Mouse (Mus musculus) limb, embryonic 11.5 days (tissue): ENCODE data around the gene Bhlhe40. TPM values are rescaled to one million over a fixed set of nuclear protein-coding genes. Genes with fewer than 3 reads are reported as not detected.

Experiments
- ATAC-seq: fragments of 200-750 bp; cut with Nextera tagmentation; 2 replicates; pipeline ENCODE4 v1.8.0; 2017; ENCODE audit warnings: low read depth; ENCODE audit not compliant: insufficient number of reproducible peaks, low FRiP score, low TSS enrichment
- DNase-seq: peaks from one replicate; pipeline ENCODE4 v3.0.0-alpha.2; 2015; ENCODE audit warnings: low spot score
- H3K27ac ChIP-seq: fragments of 300-500 bp; sonication (generic); replicated peaks from 2 replicates; pipeline ENCODE4 v1.5.1; 2014; ENCODE audit warnings: low read depth, mild to moderate bottlenecking, low read length
- H3K27me3 ChIP-seq: fragments of 300-500 bp; sonication (generic); 2 replicates; pipeline ENCODE4 v1.6.1; 2014; ENCODE audit warnings: mild to moderate bottlenecking, low read length, mixed read lengths; ENCODE audit not compliant: control insufficient read depth, insufficient read depth
- H3K36me3 ChIP-seq: fragments of 300-500 bp; sonication (generic); 2 replicates; pipeline ENCODE4 v1.6.1; 2014; ENCODE audit warnings: mild to moderate bottlenecking, low read length, moderate library complexity, mixed read lengths; ENCODE audit not compliant: control insufficient read depth, insufficient read depth
- H3K4me1 ChIP-seq: fragments of 300-500 bp; sonication (generic); 2 replicates; pipeline ENCODE4 v1.6.1; 2014; ENCODE audit warnings: low read length, mixed read lengths; ENCODE audit not compliant: control insufficient read depth, insufficient read depth
- H3K4me2 ChIP-seq: fragments of 300-500 bp; sonication (generic); 2 replicates; pipeline ENCODE4 v1.6.1; 2014; ENCODE audit warnings: low read depth, mild to moderate bottlenecking, moderate library complexity; ENCODE audit not compliant: severe bottlenecking
- H3K4me3 ChIP-seq: fragments of 300-500 bp; sonication (generic); 2 replicates; pipeline ENCODE4 v1.5.1; 2014; ENCODE audit warnings: low read depth, low read length
- H3K9ac ChIP-seq: fragments of 300-500 bp; sonication (generic); 2 replicates; pipeline ENCODE4 v1.6.1; 2014; ENCODE audit warnings: mild to moderate bottlenecking, low read length
- H3K9me3 ChIP-seq: fragments of 300-500 bp; sonication (generic); 2 replicates; pipeline ENCODE4 v1.6.1; 2016; ENCODE audit warnings: low read length; ENCODE audit not compliant: control insufficient read depth
- WGBS: fragments of 180-500 bp; shearing (Covaris S2); extraction: QIAGEN DNeasy Blood & Tissue Kit; methylation state at CpG from one replicate; pipeline ENCODE4 v1.1.7; 2014; 5-methylcytosine and 5-hydroxymethylcytosine counted together
- polyA plus RNA-seq: library from polyadenylated mRNA; unstranded; fragments of >200 nt; fragmentation: Nextera tagmentation; extraction: Ambion mirVana; gene quantifications from 2 replicates; pipeline ENCODE4 v1.2.1, GENCODE M21; 2014

The Bhlhe40 gene
- polyA plus RNA-seq, 1 experiment from 2014 or later: 3.2 TPM

GRCm38 (mm10) chr6:108700638-108701343, 40.4 kb downstream of the Bhlhe40 start:
- ATAC-seq (no peak), DNase-seq (no peak)
- H3K4me1 ChIP-seq: no peaks in the 10 kb centered on the region
- 0 out of 2 replicates have a peak overlapping the region, but pooled peaks have one; percentile 25 for H3K4me2 ChIP-seq
- WGBS: 26% methylated on average over 16 of the region's 17 CpGs
- H3K27ac ChIP-seq: no peak overlapping the region
- no peaks in the 10 kb centered on the region for H3K36me3 ChIP-seq
- no peaks in the 10 kb centered on the region for H3K9me3 ChIP-seq
- H3K4me3 ChIP-seq: no peak overlapping the region
- H3K9ac ChIP-seq: no peak overlapping the region
- no peaks in the 10 kb centered on the region for H3K27me3 ChIP-seq

DNA sequence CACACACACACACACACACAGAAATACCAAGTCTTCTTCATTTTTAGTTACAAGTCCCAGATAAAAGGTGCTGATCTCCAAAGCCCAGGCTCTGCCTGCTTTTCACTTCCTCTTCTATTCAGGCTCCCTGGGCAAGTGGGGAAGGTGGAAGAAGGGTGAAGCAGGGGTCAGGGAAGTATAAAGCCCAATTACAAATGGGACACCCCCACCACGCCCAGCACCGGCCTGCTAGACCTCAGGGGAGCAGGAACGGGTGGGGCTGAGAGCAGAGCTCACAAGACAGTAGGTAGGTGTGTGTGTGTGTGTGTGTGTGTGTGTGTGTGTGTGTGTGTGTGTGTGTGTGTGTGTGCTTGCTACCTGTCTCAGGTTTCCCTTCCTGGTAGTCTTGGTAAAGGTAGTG, 42.2 kb downstream of the Bhlhe40 start:
- Histone ChIP-seq H3K36me3 (no peaks in the 10 kb centered on the region), H3K9me3 (no peaks in the 10 kb centered on the region), H3K4me1 (no peaks in the 10 kb centered on the region), H3K4me3 (no peak overlapping the region), H3K27me3 (no peaks in the 10 kb centered on the region), H3K9ac (no peak overlapping the region), H3K4me2 (no peak overlapping the region), H3K27ac (no peak overlapping the region)
- WGBS: 43% methylated on average over 3 of the region's 3 CpGs
- DNase-seq: no peak
- ATAC-seq: no peak

- H3K9me3 ChIP-seq: no peaks in the 10 kb centered on the region
- H3K4me2 ChIP-seq: no peak overlapping the region
- 88% methylated on average over 1 of the region's 1 CpGs for WGBS
- DNase-seq (no peak), ATAC-seq (no peak)
- H3K4me1 ChIP-seq: no peaks in the 10 kb centered on the region
- H3K36me3 ChIP-seq: no peaks in the 10 kb centered on the region
- H3K9ac ChIP-seq: no peak overlapping the region
- no peak overlapping the region for H3K4me3 ChIP-seq
- no peaks in the 10 kb centered on the region for H3K27me3 ChIP-seq
- H3K27ac ChIP-seq: no peak overlapping the region
Observed at GRCm38 (mm10) chr6:108703085-108703484, 42.7 kb downstream of the Bhlhe40 start.

GRCm38 (mm10) chr6:108704316-108705080, 44.1 kb downstream of the Bhlhe40 start:
- ATAC-seq (no peak), DNase-seq (no peak)
- Histone ChIP-seq H3K36me3 (no peaks in the 10 kb centered on the region), H3K27ac (no peak overlapping the region), H3K4me1 (peaks cover under 1% of the 10 kb centered on the region; the same call in 1 of the 2 replicates), H3K4me3 (no peak overlapping the region), H3K27me3 (no peaks in the 10 kb centered on the region), H3K4me2 (no peak overlapping the region), H3K9me3 (no peaks in the 10 kb centered on the region), H3K9ac (no peak overlapping the region)
- WGBS: 74% methylated on average over 9 of the region's 9 CpGs

DNA sequence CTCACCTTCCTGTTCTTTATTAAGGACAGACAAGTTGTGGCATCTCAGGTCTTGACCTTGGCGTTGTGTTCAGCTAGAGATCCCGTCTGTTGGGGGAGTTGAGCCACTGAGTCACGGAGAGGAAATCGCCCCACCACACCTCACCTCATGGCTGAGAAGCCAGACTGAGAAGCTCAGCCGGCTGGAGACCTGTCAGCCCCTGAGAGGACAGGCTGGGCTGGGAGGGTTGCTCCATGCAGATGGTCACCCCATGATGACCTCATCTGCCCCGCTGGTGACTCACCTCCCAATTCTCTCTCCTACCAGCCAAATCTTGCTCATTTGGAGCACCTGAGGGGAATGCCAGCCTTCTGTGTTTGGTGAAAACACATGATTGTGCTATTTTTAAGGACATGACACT, 45.5 kb downstream of the Bhlhe40 start:
- WGBS: 68% methylated on average over 6 of the region's 6 CpGs
- DNase-seq (no peak), ATAC-seq (no peak)
- no peak overlapping the region for H3K4me2 ChIP-seq
- H3K27ac ChIP-seq: no peak overlapping the region
- H3K9me3 ChIP-seq: no peaks in the 10 kb centered on the region
- H3K9ac ChIP-seq: no peak overlapping the region
- no peaks in the 10 kb centered on the region for H3K27me3 ChIP-seq
- H3K4me3 ChIP-seq: no peak overlapping the region
- peaks cover 3% of the 10 kb centered on the region; the same call in 1 of the 2 replicates for H3K4me1 ChIP-seq
- H3K36me3 ChIP-seq: no peaks in the 10 kb centered on the region

DNA sequence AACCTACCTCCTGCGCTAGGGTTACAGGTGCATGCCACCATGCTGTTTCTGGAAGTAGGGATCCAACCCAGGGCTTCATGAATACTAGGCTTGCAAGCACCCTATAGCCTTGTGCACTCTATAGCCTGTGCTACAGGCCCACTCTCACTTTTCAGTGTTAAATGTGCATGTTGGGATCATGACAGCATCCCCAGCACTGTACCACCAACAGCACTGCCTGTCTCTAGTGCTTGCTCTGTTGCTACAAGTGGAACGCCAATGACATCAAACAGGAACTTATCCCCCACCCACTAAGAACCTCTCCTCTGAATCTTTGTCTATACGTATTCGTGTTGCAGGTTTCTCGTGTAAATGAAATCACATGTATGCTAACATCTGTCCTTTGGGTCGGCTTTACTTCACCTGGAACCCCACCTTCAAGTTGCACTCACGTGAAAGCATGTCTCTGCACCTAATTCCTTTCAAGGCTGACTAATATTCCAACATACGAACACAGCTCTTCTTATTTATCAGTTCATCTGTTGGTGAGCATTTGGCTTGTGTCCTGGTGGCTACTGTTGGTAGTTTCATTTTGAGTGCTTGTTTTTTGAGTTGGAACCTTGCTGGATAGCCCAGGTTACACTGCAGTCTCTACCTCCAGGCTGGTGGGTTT, 46.7 kb downstream of the Bhlhe40 start:
- Histone ChIP-seq H3K4me3 (no peak overlapping the region), H3K27me3 (no peaks in the 10 kb centered on the region), H3K4me2 (no peak overlapping the region), H3K9ac (no peak overlapping the region), H3K9me3 (no peaks in the 10 kb centered on the region), H3K4me1 (peaks cover 3% of the 10 kb centered on the region; the same call in 1 of the 2 replicates), H3K36me3 (no peaks in the 10 kb centered on the region), H3K27ac (no peak overlapping the region)
- 92% methylated on average over 8 of the region's 8 CpGs for WGBS
- DNase-seq (no peak), ATAC-seq (no peak)

DNA sequence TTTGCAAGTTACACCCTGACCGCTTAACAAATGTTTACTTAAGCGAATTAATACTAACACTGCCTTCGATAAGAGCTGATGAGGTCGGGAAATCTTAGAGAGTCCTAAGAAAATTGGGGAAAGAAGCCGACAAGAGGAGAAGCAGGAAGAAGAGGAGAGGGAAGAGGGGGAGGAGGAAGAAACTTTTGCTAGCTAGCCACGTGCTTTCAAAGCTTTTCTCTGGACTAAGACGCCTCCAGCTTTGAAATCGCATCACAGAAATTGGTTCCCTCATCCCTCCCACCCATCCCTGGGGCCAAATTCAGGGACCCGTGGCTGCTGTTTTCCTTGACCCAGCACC, 48.7 kb downstream of the Bhlhe40 start:
- WGBS: 17% methylated on average over 9 of the region's 9 CpGs
- no peak overlapping the region for H3K27ac ChIP-seq
- ATAC-seq: no peak
- no peaks in the 10 kb centered on the region for H3K27me3 ChIP-seq
- DNase-seq: no peak
- H3K36me3 ChIP-seq: no peaks in the 10 kb centered on the region
- H3K4me3 ChIP-seq: peak overlapping the region; percentile 12; the same call in 1 of the 2 replicates
- H3K9ac ChIP-seq: no peak overlapping the region
- peaks cover 3% of the 10 kb centered on the region; the same call in 1 of the 2 replicates for H3K4me1 ChIP-seq
- H3K9me3 ChIP-seq: no peaks in the 10 kb centered on the region
- peak overlapping the region; percentile 66 for H3K4me2 ChIP-seq

DNA sequence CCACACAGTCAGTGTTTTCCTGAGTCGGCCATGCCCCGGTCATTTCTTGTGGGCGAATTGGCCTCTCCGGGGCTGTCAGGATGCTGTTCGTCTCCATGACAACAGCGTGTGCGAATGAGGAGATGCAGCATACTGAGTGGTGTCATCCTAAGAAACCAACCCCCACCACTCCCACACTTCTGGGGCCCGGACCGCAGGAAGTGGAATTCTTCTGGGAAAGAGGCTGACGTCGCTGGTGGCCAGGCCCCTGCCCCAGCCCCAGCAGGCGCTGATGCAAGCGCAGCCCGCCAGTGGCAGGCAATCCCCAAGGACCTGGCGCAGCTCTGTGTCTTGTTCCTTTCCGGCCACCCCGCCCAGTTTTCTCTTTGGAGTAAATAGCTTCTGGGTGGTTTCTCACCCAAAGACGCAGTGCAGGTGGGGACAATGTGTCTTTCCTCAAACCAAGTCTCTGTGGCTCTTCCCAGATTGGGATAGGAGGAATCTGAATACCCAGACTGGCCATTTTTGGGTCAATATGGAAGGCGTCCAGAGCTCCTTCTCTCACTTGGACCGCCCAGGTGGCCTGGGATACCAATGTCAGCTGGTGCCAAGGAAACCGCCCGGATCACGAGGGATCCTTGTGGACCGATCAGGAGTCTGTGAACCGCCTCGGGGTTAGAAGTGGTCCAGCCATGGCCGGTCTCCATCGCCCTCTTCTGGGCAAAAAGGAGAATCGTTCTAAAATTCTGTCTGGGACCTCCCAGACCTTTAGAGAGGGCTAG, 49.2 kb downstream of the Bhlhe40 start:
- no peaks in the 10 kb centered on the region for H3K27me3 ChIP-seq

More for the DNA sequence above, 49.2 kb downstream of the Bhlhe40 start:
- Histone ChIP-seq H3K4me1 (peaks cover 3% of the 10 kb centered on the region; the same call in 1 of the 2 replicates), H3K4me3 (peak overlapping the region; percentile 12), H3K9ac (no peak overlapping the region), H3K27ac (no peak overlapping the region), H3K9me3 (no peaks in the 10 kb centered on the region), H3K36me3 (no peaks in the 10 kb centered on the region), H3K4me2 (peak overlapping the region; percentile 66)
- ATAC-seq (peak; percentile 78), DNase-seq (peak; percentile 80)
- WGBS: under 1% methylated on average over 29 of the region's 29 CpGs
